Mouse (Mus musculus): Measurements from ENCODE around the gene Dppa3. TPM values are rescaled to one million over a fixed set of nuclear protein-coding genes. Genes with fewer than 3 reads are reported as not detected.

Gene Dppa3
- polyA plus RNA-seq, 1 experiment: not detected

GRCm38 (mm10) chr6:122606661-122607060 lies 19.5 kb upstream of the Dppa3 start:
- H3K27me3 ChIP-seq (ENCODE audit: control insufficient read depth, insufficient read depth, insufficient read length): no peaks in the 10 kb centered on the region
- H3ac ChIP-seq (ENCODE audit: control insufficient read depth, insufficient read length): no peak overlapping the region
- H3K4me2 ChIP-seq (ENCODE audit: low read depth): no peak overlapping the region
- no peaks in the 10 kb centered on the region for H3K79me2 ChIP-seq (ENCODE audit: control insufficient read depth, insufficient read depth)
- TF ChIP-seq POLR2AphosphoS2 (IDR thresholded peaks at IDR 0.05; ENCODE audit: insufficient read length, low read depth): no peak
- TF ChIP-seq CEBPB (IDR thresholded peaks at IDR 0.05; ENCODE audit: insufficient read depth, poor library complexity, severe bottlenecking): no peak
- TF ChIP-seq POLR2A (IDR thresholded peaks at IDR 0.05; ENCODE audit: insufficient read length, low read depth): no peak
- no peak for TF ChIP-seq USF1 (IDR thresholded peaks at IDR 0.05; ENCODE audit: low read depth)
- no peak for TF ChIP-seq MYOG (IDR thresholded peaks at IDR 0.05; ENCODE audit: control insufficient read depth in 1 of 3, insufficient read depth in 1 of 3, insufficient read length in 2 of 3, low read depth in 2 of 3)
- TF ChIP-seq MYOD1 (IDR thresholded peaks at IDR 0.05; ENCODE audit: control insufficient read depth in 1 of 3, insufficient read length in 2 of 3, low read depth in 2 of 3): no peak
- TF ChIP-seq TCF3 (IDR thresholded peaks at IDR 0.05; ENCODE audit: insufficient read length, low read depth): no peak
- H3K4me3 ChIP-seq: no peak overlapping the region
- H3K36me3 ChIP-seq (ENCODE audit: control insufficient read depth, insufficient read depth): no peaks in the 10 kb centered on the region

- Histone ChIP-seq H3K4me2 (ENCODE audit: low read depth) (no peak overlapping the region), H3K36me3 (ENCODE audit: control insufficient read depth, insufficient read depth) (no peaks in the 10 kb centered on the region), H3ac (ENCODE audit: control insufficient read depth, insufficient read length) (no peak overlapping the region), H3K79me2 (ENCODE audit: control insufficient read depth, insufficient read depth) (no peaks in the 10 kb centered on the region), H3K27me3 (ENCODE audit: control insufficient read depth, insufficient read depth, insufficient read length) (no peaks in the 10 kb centered on the region), H3K4me3 (no peak overlapping the region)
- no peak for TF ChIP-seq TCF3 (IDR thresholded peaks at IDR 0.05; ENCODE audit: insufficient read length, low read depth)
- TF ChIP-seq USF1 (IDR thresholded peaks at IDR 0.05; ENCODE audit: low read depth): no peak
- no peak for TF ChIP-seq CEBPB (IDR thresholded peaks at IDR 0.05; ENCODE audit: insufficient read depth, poor library complexity, severe bottlenecking)
- no peak for TF ChIP-seq POLR2A (IDR thresholded peaks at IDR 0.05; ENCODE audit: insufficient read length, low read depth)
- no peak for TF ChIP-seq MYOG (IDR thresholded peaks at IDR 0.05; ENCODE audit: control insufficient read depth in 1 of 3, insufficient read depth in 1 of 3, insufficient read length in 2 of 3, low read depth in 2 of 3)
- TF ChIP-seq MAX (IDR thresholded peaks at IDR 0.05; ENCODE audit: low read depth): no peak
- no peak for TF ChIP-seq TCF12 (IDR thresholded peaks at IDR 0.05; ENCODE audit: insufficient read depth, poor library complexity, severe bottlenecking)
- no peak for TF ChIP-seq MYOD1 (IDR thresholded peaks at IDR 0.05; ENCODE audit: control insufficient read depth in 1 of 3, insufficient read length in 2 of 3, low read depth in 2 of 3)
Measured at GRCm38 (mm10) chr6:122607700-122608099, 18.5 kb upstream of the Dppa3 start.

GRCm38 (mm10) chr6:122608434-122609376 lies 17.5 kb upstream of the Dppa3 start:
- H3ac ChIP-seq (ENCODE audit: control insufficient read depth, insufficient read length): no peak overlapping the region
- H3K36me3 ChIP-seq (ENCODE audit: control insufficient read depth, insufficient read depth): no peaks in the 10 kb centered on the region
- H3K4me2 ChIP-seq (ENCODE audit: low read depth): no peak overlapping the region
- no peaks in the 10 kb centered on the region for H3K27me3 ChIP-seq (ENCODE audit: control insufficient read depth, insufficient read depth, insufficient read length)
- no peak for TF ChIP-seq POLR2A (IDR thresholded peaks at IDR 0.05; ENCODE audit: insufficient read length, low read depth)
- no peak for TF ChIP-seq POLR2AphosphoS2 (IDR thresholded peaks at IDR 0.05; ENCODE audit: insufficient read length, low read depth)
- no peak for TF ChIP-seq USF1 (IDR thresholded peaks at IDR 0.05; ENCODE audit: low read depth)
- TF ChIP-seq MAX (IDR thresholded peaks at IDR 0.05; ENCODE audit: low read depth): no peak
- TF ChIP-seq MYOD1 (IDR thresholded peaks at IDR 0.05; ENCODE audit: control insufficient read depth in 1 of 3, insufficient read length in 2 of 3, low read depth in 2 of 3): no peak
- no peak for TF ChIP-seq TCF3 (IDR thresholded peaks at IDR 0.05; ENCODE audit: insufficient read length, low read depth)
- no peak for TF ChIP-seq CEBPB (IDR thresholded peaks at IDR 0.05; ENCODE audit: insufficient read depth, poor library complexity, severe bottlenecking)
- TF ChIP-seq TCF12 (IDR thresholded peaks at IDR 0.05; ENCODE audit: insufficient read depth, poor library complexity, severe bottlenecking): no peak
- no peak for TF ChIP-seq MYOG (IDR thresholded peaks at IDR 0.05; ENCODE audit: control insufficient read depth in 1 of 3, insufficient read depth in 1 of 3, insufficient read length in 2 of 3, low read depth in 2 of 3)
- TF ChIP-seq REST (IDR thresholded peaks at IDR 0.05; ENCODE audit: insufficient read depth, insufficient read length): no peak
- TF ChIP-seq SRF (IDR thresholded peaks at IDR 0.05; ENCODE audit: control insufficient read depth, insufficient read length, low read depth): no peak
- no peak for TF ChIP-seq E2F4 (IDR thresholded peaks at IDR 0.05; ENCODE audit: insufficient read depth)
- H3K4me3 ChIP-seq: no peak overlapping the region
- H3K79me2 ChIP-seq (ENCODE audit: control insufficient read depth, insufficient read depth): no peaks in the 10 kb centered on the region

- Histone ChIP-seq H3K4me2 (ENCODE audit: low read depth) (no peak overlapping the region), H3K4me3 (no peak overlapping the region), H3K27me3 (ENCODE audit: control insufficient read depth, insufficient read depth, insufficient read length) (no peaks in the 10 kb centered on the region), H3ac (ENCODE audit: control insufficient read depth, insufficient read length) (no peak overlapping the region), H3K36me3 (ENCODE audit: control insufficient read depth, insufficient read depth) (no peaks in the 10 kb centered on the region), H3K79me2 (ENCODE audit: control insufficient read depth, insufficient read depth) (no peaks in the 10 kb centered on the region)
- TF ChIP-seq MYOG (IDR thresholded peaks at IDR 0.05; ENCODE audit: control insufficient read depth in 1 of 3, insufficient read depth in 1 of 3, insufficient read length in 2 of 3, low read depth in 2 of 3) (no peak), TCF12 (IDR thresholded peaks at IDR 0.05; ENCODE audit: insufficient read depth, poor library complexity, severe bottlenecking) (no peak), CEBPB (IDR thresholded peaks at IDR 0.05; ENCODE audit: insufficient read depth, poor library complexity, severe bottlenecking) (no peak), USF1 (IDR thresholded peaks at IDR 0.05; ENCODE audit: low read depth) (no peak), TCF3 (IDR thresholded peaks at IDR 0.05; ENCODE audit: insufficient read length, low read depth) (no peak), SRF (IDR thresholded peaks at IDR 0.05; ENCODE audit: control insufficient read depth, insufficient read length, low read depth) (no peak), E2F4 (IDR thresholded peaks at IDR 0.05; ENCODE audit: insufficient read depth) (no peak), POLR2AphosphoS2 (IDR thresholded peaks at IDR 0.05; ENCODE audit: insufficient read length, low read depth) (no peak), MAX (IDR thresholded peaks at IDR 0.05; ENCODE audit: low read depth) (no peak), POLR2A (IDR thresholded peaks at IDR 0.05; ENCODE audit: insufficient read length, low read depth) (no peak), MYOD1 (IDR thresholded peaks at IDR 0.05; ENCODE audit: control insufficient read depth in 1 of 3, insufficient read length in 2 of 3, low read depth in 2 of 3) (no peak), REST (IDR thresholded peaks at IDR 0.05; ENCODE audit: insufficient read depth, insufficient read length) (no peak)
Measured at GRCm38 (mm10) chr6:122609377-122609728, 16.9 kb upstream of the Dppa3 start.
